Comparison of ENCODE assay signal across 9 mouse cellular contexts in the genomic region with DNA sequence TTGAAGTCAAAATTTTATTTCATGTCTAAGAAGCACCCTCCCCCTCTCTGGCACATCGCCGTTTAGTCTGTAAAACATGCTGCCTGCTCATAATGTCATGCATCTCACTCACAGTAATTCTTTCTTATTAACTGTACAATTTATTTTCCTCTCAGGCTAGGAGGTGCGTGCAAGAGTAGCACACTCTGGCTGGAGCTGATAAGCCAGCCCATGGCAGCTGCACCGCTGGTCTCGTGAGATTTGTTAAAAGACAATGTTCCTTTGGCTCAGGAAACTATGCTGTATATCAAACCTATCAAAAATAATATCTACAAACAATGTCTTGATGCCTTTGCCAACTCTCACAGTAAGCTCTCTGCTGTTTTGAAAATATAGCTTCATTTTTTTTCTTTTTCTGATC.
DNase-seq lines count a peak whose midpoint lies in the region; ATAC-seq lines count a peak whose summit lies in the region.
"Had no signal": no experiment of that assay in that cellular context is flagged by ENCODE, and none has a peak within 500 bp of the region (broad histone marks: within the 10 kb centered on the region; RNA-seq: fewer than 3 reads in every experiment).

No protein-coding gene starts in this region.

- H3K9ac ChIP-seq in hindbrain, embryonic 16.5 days (ENCODE audit: low read depth, low read length) = no peak overlapping the region
- H3K9ac ChIP-seq: limb, embryonic 15.5 days had no signal

- H3K4me3 ChIP-seq in hindbrain, embryonic 16.5 days (ENCODE audit: low read length) = no peak overlapping the region
- H3K4me3 ChIP-seq: limb, embryonic 15.5 days had no signal

- no peaks in the 10 kb centered on the region for H3K27me3 ChIP-seq in hindbrain, embryonic 16.5 days (replicated peaks; ENCODE audit: control insufficient read depth, insufficient read depth, low read length)
- H3K27me3 ChIP-seq: limb, embryonic 15.5 days had no signal

- 47% methylated on average over 5 of the region's 5 CpGs for WGBS in hindbrain, embryonic 16.5 days

- intact Hi-C loops in gastrocnemius, postnatal 14 days (cut with DNase I; ENCODE audit: low total_unique reads) = no loop called here

- no peak overlapping the region for H3K27ac ChIP-seq in hindbrain, embryonic 16.5 days (ENCODE audit: low read depth, low read length)
- H3K27ac ChIP-seq: limb, embryonic 15.5 days had no signal

- no peaks in the 10 kb centered on the region for H3K36me3 ChIP-seq in hindbrain, embryonic 16.5 days (ENCODE audit: control insufficient read depth, insufficient read depth, low read length)
- H3K36me3 ChIP-seq: limb, embryonic 15.5 days had no signal

- DNase-seq in gastrocnemius, postnatal 14 days = peak; percentile 2
- no peak for DNase-seq in gastrocnemius, postnatal 25 days
- peak; percentile 3 for DNase-seq in adrenal gland, postnatal 25 days
- no peak for DNase-seq in urinary bladder, postnatal 14 days (ENCODE audit: low spot score)
- DNase-seq in urinary bladder, postnatal 25 days (ENCODE audit: low spot score) = no peak

- no peaks in the 10 kb centered on the region for H3K4me1 ChIP-seq in hindbrain, embryonic 16.5 days (ENCODE audit: control insufficient read depth, insufficient read depth, low read depth, low read length)
- H3K4me1 ChIP-seq: limb, embryonic 15.5 days had no signal

- peak; percentile 58; the same call in 1 of the 2 replicates for ATAC-seq in hindbrain, embryonic 16.5 days
- peak; percentile 100 for ATAC-seq in megakaryocyte-erythroid progenitor cell, adult 5-6 weeks (replicated peaks; ENCODE audit: low FRiP score, low TSS enrichment, poor library complexity, severe bottlenecking)
- ATAC-seq in activated CD4-positive, CD25-positive, alpha-beta regulatory T cell, adult 4 months = no peak

- no peaks in the 10 kb centered on the region for H3K9me3 ChIP-seq in hindbrain, embryonic 16.5 days (ENCODE audit: control insufficient read depth, low read length)
- H3K9me3 ChIP-seq: limb, embryonic 15.5 days had no signal

- H3K4me2 ChIP-seq in hindbrain, embryonic 16.5 days (ENCODE audit: low read length) = no peak overlapping the region
- H3K4me2 ChIP-seq: limb, embryonic 15.5 days had no signal

Comparison
In these comparisons a context has a peak if more than half of its experiments do, and no peak if none do; other contexts are left out.
1. DNase-seq: peak in gastrocnemius, postnatal 14 days (single experiment) and adrenal gland, postnatal 25 days (single experiment); none in gastrocnemius, postnatal 25 days (single experiment), urinary bladder, postnatal 14 days (single experiment) and urinary bladder, postnatal 25 days (single experiment).